Mouse (Mus musculus) bone marrow macrophage, adult 2 months (primary cell): ENCODE measurements around the gene Fam234a.

Experiments
- CTCF ChIP-seq: IDR thresholded peaks from 2 replicates; pipeline ENCODE4 v1.5.1; 2012; ENCODE audit warnings: low read depth, mild to moderate bottlenecking, low read length, moderate library complexity
- POLR2A ChIP-seq: IDR thresholded peaks from 2 replicates; pipeline ENCODE4 v1.6.1; 2012; ENCODE audit warnings: mild to moderate bottlenecking, low read depth, low read length, borderline replicate concordance

GRCm38 (mm10) chr17:26234386-26234785, 9.7 kb downstream of the Fam234a start:
- TF ChIP-seq CTCF (no peak), POLR2A (no peak)
